Mouse (Mus musculus) R1 (cell line): ENCODE measurements at regions not wholly inside any gene's neighbourhood (a gene's known extent, or its start where the extent isn't known, plus 50 kb on each side); places are given as distances from the start of the nearest gene placed in this dataset.
A peak's percentile ranks its signal among the peaks of the same experiment; 100 is the strongest.

Source experiments
- DNase-seq: peaks from one replicate; pipeline ENCODE4 v3.0.0-alpha.2; 2018; ENCODE audit warnings: low read depth, low spot score

GRCm38 (mm10) chr8:36361818-36362217 is 596.2 kb downstream of the Gm19410 start:
- no peak for DNase-seq

GRCm38 (mm10) chr8:36363291-36363690 is 597.7 kb downstream of the Gm19410 start:
- no peak for DNase-seq

GRCm38 (mm10) chr8:36364567-36365231 is 599.1 kb downstream of the Gm19410 start:
- DNase-seq, result no peak

- DNase-seq, result peak; percentile 27
These were observed 600.4 kb downstream of the Gm19410 start for GRCm38 (mm10) chr8:36365945-36366344.

GRCm38 (mm10) chr8:36376579-36377350 is 611.2 kb downstream of the Gm19410 start:
- peak; percentile 72 for DNase-seq

- no peak for DNase-seq
These were observed 598.9 kb upstream of the AI429214 start for GRCm38 (mm10) chr8:36394487-36394886.

GRCm38 (mm10) chr8:36396493-36396892 is 596.9 kb upstream of the AI429214 start:
- no peak for DNase-seq

- DNase-seq, result no peak
These were observed 586.7 kb upstream of the AI429214 start for GRCm38 (mm10) chr8:36406706-36407105.
